Mouse (Mus musculus) hindbrain, embryonic 12.5 days (tissue): ENCODE results near the gene Trib2. TPM values are rescaled to one million over a fixed set of nuclear protein-coding genes. Genes with fewer than 3 reads are reported as not detected.

Source experiments
- ATAC-seq: fragments of 200-750 bp; cut with Nextera tagmentation; 2 replicates; pipeline ENCODE4 v1.8.0; 2017; ENCODE audit warnings: moderate TSS enrichment; ENCODE audit not compliant: low FRiP score
- H3K27ac ChIP-seq: fragments of 300-500 bp; sonication (generic); 2 replicates; pipeline ENCODE4 v1.5.1; 2016; ENCODE audit warnings: mild to moderate bottlenecking
- H3K27me3 ChIP-seq: fragments of 300-500 bp; sonication (generic); 2 replicates; pipeline ENCODE4 v1.6.1; 2016; ENCODE audit warnings: mild to moderate bottlenecking
- H3K36me3 ChIP-seq: fragments of 300-500 bp; sonication (generic); 2 replicates; pipeline ENCODE4 v1.6.1; 2016; ENCODE audit warnings: mild to moderate bottlenecking
- H3K4me1 ChIP-seq: fragments of 300-500 bp; sonication (generic); 2 replicates; pipeline ENCODE4 v1.6.1; 2016
- H3K4me2 ChIP-seq: fragments of 300-500 bp; sonication (generic); replicated peaks from 2 replicates; pipeline ENCODE4 v1.6.1; 2016; ENCODE audit warnings: mild to moderate bottlenecking
- H3K4me3 ChIP-seq: fragments of 300-500 bp; sonication (generic); 2 replicates; pipeline ENCODE4 v1.5.1; 2016; ENCODE audit warnings: mild to moderate bottlenecking
- H3K9ac ChIP-seq: fragments of 300-500 bp; sonication (generic); 2 replicates; pipeline ENCODE4 v1.6.1; 2016; ENCODE audit warnings: mild to moderate bottlenecking, moderate library complexity
- H3K9me3 ChIP-seq: fragments of 300-500 bp; sonication (generic); replicated peaks from 2 replicates; pipeline ENCODE4 v1.6.1; 2016; ENCODE audit warnings: mild to moderate bottlenecking
- WGBS: fragments of 180-500 bp; shearing (Covaris S2); methylation state at CpG from one replicate; pipeline ENCODE4 v1.1.7; 2016; 5-methylcytosine and 5-hydroxymethylcytosine counted together
- microRNA-seq: library from miRNA; unstranded; fragments of <30 nt; microRNA quantifications from one replicate; pipeline ENCODE4, GENCODE M21; 2017
- polyA plus RNA-seq: library from polyadenylated mRNA; unstranded; fragments of >200 nt; fragmentation: Nextera tagmentation; extraction: Ambion mirVana; gene quantifications from 2 replicates; pipeline ENCODE4 v1.2.1, GENCODE M21; 2016

Trib2 gene
- polyA plus RNA-seq, 1 experiment from 2014 or later: 107 TPM

- Histone ChIP-seq H3K27me3 (no peaks in the 10 kb centered on the region), H3K27ac (no peak overlapping the region), H3K4me2 (no peak overlapping the region), H3K4me1 (no peaks in the 10 kb centered on the region), H3K9ac (no peak overlapping the region), H3K36me3 (no peaks in the 10 kb centered on the region), H3K4me3 (no peak overlapping the region), H3K9me3 (no peaks in the 10 kb centered on the region)
- no peak for ATAC-seq
- 71% methylated on average over 2 of the region's 2 CpGs for WGBS
These were observed 61.6 kb downstream of the Trib2 start for GRCm38 (mm10) chr12:15755030-15755690.

GRCm38 (mm10) chr12:15754602-15755001, 62.1 kb downstream of the Trib2 start:
- Histone ChIP-seq H3K36me3 (no peaks in the 10 kb centered on the region), H3K27me3 (no peaks in the 10 kb centered on the region), H3K4me1 (no peaks in the 10 kb centered on the region), H3K9ac (no peak overlapping the region), H3K4me3 (no peak overlapping the region), H3K4me2 (no peak overlapping the region), H3K27ac (no peak overlapping the region), H3K9me3 (no peaks in the 10 kb centered on the region)
- 71% methylated on average over 2 of the region's 2 CpGs for WGBS
- no peak for ATAC-seq

- Histone ChIP-seq H3K9me3 (no peaks in the 10 kb centered on the region), H3K4me3 (no peak overlapping the region), H3K4me2 (no peak overlapping the region), H3K36me3 (no peaks in the 10 kb centered on the region), H3K27me3 (no peaks in the 10 kb centered on the region), H3K4me1 (no peaks in the 10 kb centered on the region), H3K9ac (no peak overlapping the region), H3K27ac (no peak overlapping the region)
- no peak for ATAC-seq
- WGBS: 38% methylated on average over 4 of the region's 4 CpGs
These were observed 67.0 kb downstream of the Trib2 start for GRCm38 (mm10) chr12:15749646-15750195.

- H3K4me1 ChIP-seq: no peaks in the 10 kb centered on the region
- 84% methylated on average over 10 of the region's 10 CpGs for WGBS
- H3K4me3 ChIP-seq: no peak overlapping the region
- no peaks in the 10 kb centered on the region for H3K9me3 ChIP-seq
- H3K27ac ChIP-seq: no peak overlapping the region
- no peak for ATAC-seq
- no peak overlapping the region for H3K9ac ChIP-seq
- H3K36me3 ChIP-seq: no peaks in the 10 kb centered on the region
- H3K4me2 ChIP-seq: no peak overlapping the region
- no peaks in the 10 kb centered on the region for H3K27me3 ChIP-seq
These were observed 71.0 kb downstream of the Trib2 start for GRCm38 (mm10) chr12:15745752-15746151.

Small RNA genes lying within 50 kb of the gene (microRNA-seq; reads per million reads assigned to microRNA genes)
- gene Mir6387: not detected
